Mouse (Mus musculus): ENCODE measurements around the gene Cdkn2d. TPM values are rescaled to one million over a fixed set of nuclear protein-coding genes. Genes with fewer than 3 reads are reported as not detected.
"Not testable (repeated sequence)": the region's sequence is repeated elsewhere in the genome, so short reads cannot be mapped to it uniquely, and the experiment has no call there.

Cdkn2d gene
- polyA plus RNA-seq, 1 experiment = 24.1 TPM

GRCm38 (mm10) chr9:21276307-21276706 lies 14.9 kb downstream of the Cdkn2d start:
- Histone ChIP-seq H3K4me1 (ENCODE audit: control insufficient read depth, insufficient read depth, low read length) (no peaks in the 10 kb centered on the region), H3K4me3 (ENCODE audit: insufficient read depth, low read depth, low read length) (no peak overlapping the region), H3K36me3 (ENCODE audit: control insufficient read depth, insufficient read depth, low read length) (0 out of 2 replicates have a peak, but pooled peaks cover 3% of the 10 kb centered on the region), H3K27me3 (replicated peaks; ENCODE audit: control insufficient read depth, insufficient read depth, low read length) (no peaks in the 10 kb centered on the region), H3K27ac (ENCODE audit: insufficient read depth, low read depth, low read length) (no peak overlapping the region)
- DNase-seq = no peak
- WGBS = 80% methylated on average over 8 of the region's 8 CpGs
- TF ChIP-seq POLR2A (IDR thresholded peaks at IDR 0.05; ENCODE audit: low read depth, low read length) (no peak), CTCF (conservative IDR thresholded peaks at IDR 0.05; ENCODE audit: insufficient read depth, insufficient read length, low read depth, low read length) (no peak)

GRCm38 (mm10) chr9:21275727-21276126 lies 15.5 kb downstream of the Cdkn2d start:
- Histone ChIP-seq H3K27ac (ENCODE audit: insufficient read depth, low read depth, low read length) (no peak overlapping the region), H3K27me3 (replicated peaks; ENCODE audit: control insufficient read depth, insufficient read depth, low read length) (no peaks in the 10 kb centered on the region), H3K36me3 (ENCODE audit: control insufficient read depth, insufficient read depth, low read length) (0 out of 2 replicates have a peak, but pooled peaks cover 3% of the 10 kb centered on the region), H3K4me1 (ENCODE audit: control insufficient read depth, insufficient read depth, low read length) (no peaks in the 10 kb centered on the region), H3K4me3 (ENCODE audit: insufficient read depth, low read depth, low read length) (no peak overlapping the region)
- WGBS = 84% methylated on average over 12 of the region's 12 CpGs
- no peak for TF ChIP-seq CTCF (conservative IDR thresholded peaks at IDR 0.05; ENCODE audit: insufficient read depth, insufficient read length, low read depth, low read length)
- TF ChIP-seq POLR2A (IDR thresholded peaks at IDR 0.05; ENCODE audit: low read depth, low read length) = no peak
- DNase-seq = no peak

DNA sequence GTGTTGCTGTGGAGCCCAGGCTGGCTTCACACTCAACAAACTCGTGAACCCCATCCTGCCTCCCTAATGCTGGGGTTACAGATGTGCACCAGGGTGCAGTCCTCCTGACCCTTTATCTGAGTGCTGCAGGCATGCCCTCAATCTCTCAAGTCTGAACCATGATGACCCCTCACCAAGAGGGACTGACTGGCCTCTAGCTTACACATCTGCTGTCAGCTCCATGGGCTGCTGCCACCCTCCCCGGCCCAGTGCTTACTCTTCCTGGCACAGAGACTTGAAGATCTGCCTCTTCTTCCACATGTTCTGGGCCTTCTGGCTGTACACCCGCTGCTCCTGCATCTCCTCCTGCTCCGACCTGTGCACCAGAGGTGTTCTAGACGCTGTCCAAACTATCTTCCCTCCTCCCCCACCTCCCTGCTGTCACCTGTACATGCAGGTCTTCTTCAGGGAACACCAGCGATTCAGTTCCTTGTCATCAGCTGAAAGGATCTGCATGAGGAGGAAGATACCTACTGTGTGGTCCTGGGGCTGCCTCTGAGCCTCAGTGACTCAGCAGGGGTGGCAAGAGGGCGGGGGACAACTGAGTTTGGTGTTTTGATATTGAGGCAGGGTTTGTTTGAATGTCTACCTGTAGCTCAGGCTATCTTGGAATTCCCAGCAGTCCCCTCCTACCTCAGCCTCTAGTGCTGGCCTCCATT lies 16.0 kb downstream of the Cdkn2d start:
- H3K36me3 ChIP-seq (ENCODE audit: control insufficient read depth, insufficient read depth, low read length) = peaks cover 4% of the 10 kb centered on the region; the same call in 1 of the 2 replicates
- H3K27ac ChIP-seq (ENCODE audit: insufficient read depth, low read depth, low read length) = no peak overlapping the region
- no peak overlapping the region for H3K4me3 ChIP-seq (ENCODE audit: insufficient read depth, low read depth, low read length)
- no peaks in the 10 kb centered on the region for H3K27me3 ChIP-seq (replicated peaks; ENCODE audit: control insufficient read depth, insufficient read depth, low read length)
- 79% methylated on average over 7 of the region's 7 CpGs for WGBS
- TF ChIP-seq POLR2A (IDR thresholded peaks at IDR 0.05; ENCODE audit: low read depth, low read length) = no peak
- no peak for TF ChIP-seq CTCF (conservative IDR thresholded peaks at IDR 0.05; ENCODE audit: insufficient read depth, insufficient read length, low read depth, low read length)
- no peak for DNase-seq
- H3K4me1 ChIP-seq (ENCODE audit: control insufficient read depth, insufficient read depth, low read length) = no peaks in the 10 kb centered on the region

DNA sequence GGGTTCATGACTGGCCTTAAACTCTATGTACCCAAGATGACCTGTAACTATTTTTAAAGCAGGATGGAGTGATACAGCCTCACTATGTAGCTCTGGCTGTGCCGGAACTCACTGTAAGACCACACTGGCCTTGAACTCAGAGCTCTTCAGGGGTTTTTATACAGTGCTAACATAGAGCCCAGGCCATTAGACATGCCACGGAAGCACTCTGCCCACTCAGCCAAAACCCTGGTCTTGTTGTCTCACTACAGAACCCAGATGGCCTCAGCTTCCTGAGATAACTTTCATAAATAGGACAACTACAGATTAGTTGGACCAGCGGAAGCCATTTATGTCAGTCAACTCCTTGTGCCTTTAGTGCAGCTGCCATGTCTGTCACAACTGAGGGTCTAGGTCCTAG lies 16.9 kb downstream of the Cdkn2d start:
- no peak overlapping the region for H3K4me3 ChIP-seq (ENCODE audit: insufficient read depth, low read depth, low read length)
- H3K36me3 ChIP-seq (ENCODE audit: control insufficient read depth, insufficient read depth, low read length) = peaks cover 5% of the 10 kb centered on the region
- no peak for TF ChIP-seq CTCF (conservative IDR thresholded peaks at IDR 0.05; ENCODE audit: insufficient read depth, insufficient read length, low read depth, low read length)
- H3K27ac ChIP-seq (ENCODE audit: insufficient read depth, low read depth, low read length) = no peak overlapping the region
- no peaks in the 10 kb centered on the region for H3K27me3 ChIP-seq (replicated peaks; ENCODE audit: control insufficient read depth, insufficient read depth, low read length)
- no peaks in the 10 kb centered on the region for H3K4me1 ChIP-seq (ENCODE audit: control insufficient read depth, insufficient read depth, low read length)
- DNase-seq = no peak
- WGBS = 81% methylated on average over 3 of the region's 3 CpGs

GRCm38 (mm10) chr9:21273520-21274228 lies 17.5 kb downstream of the Cdkn2d start:
- 75% methylated on average over 7 of the region's 7 CpGs for WGBS
- no peak for TF ChIP-seq POLR2A (IDR thresholded peaks at IDR 0.05; ENCODE audit: low read depth, low read length)
- TF ChIP-seq CTCF (conservative IDR thresholded peaks at IDR 0.05; ENCODE audit: insufficient read depth, insufficient read length, low read depth, low read length) = no peak
- Histone ChIP-seq H3K27ac (ENCODE audit: insufficient read depth, low read depth, low read length) (no peak overlapping the region), H3K4me3 (ENCODE audit: insufficient read depth, low read depth, low read length) (no peak overlapping the region), H3K27me3 (replicated peaks; ENCODE audit: control insufficient read depth, insufficient read depth, low read length) (no peaks in the 10 kb centered on the region), H3K4me1 (ENCODE audit: control insufficient read depth, insufficient read depth, low read length) (no peaks in the 10 kb centered on the region), H3K36me3 (ENCODE audit: control insufficient read depth, insufficient read depth, low read length) (peaks cover 6% of the 10 kb centered on the region)
- peak; percentile 40 for DNase-seq

DNA sequence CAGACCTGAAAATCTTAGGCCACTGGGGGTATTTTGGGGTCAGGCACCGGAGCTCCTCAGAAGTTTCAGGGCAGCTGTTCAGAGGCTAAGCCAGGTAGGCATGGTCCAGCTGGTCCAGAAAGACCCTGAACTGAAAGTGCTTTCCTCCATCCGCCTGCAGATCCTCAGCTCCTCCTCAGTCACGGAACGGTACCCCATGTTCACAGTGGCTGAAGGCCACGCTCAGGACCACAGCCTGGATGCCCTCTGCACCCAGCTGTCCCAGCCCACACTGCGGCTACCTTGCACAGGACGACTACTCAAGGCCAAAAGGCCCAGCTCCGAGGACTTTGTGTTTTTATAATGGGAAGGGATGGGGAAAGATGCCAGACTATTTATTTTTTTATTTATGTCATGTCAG lies 18.1 kb downstream of the Cdkn2d start:
- no peak for DNase-seq
- H3K4me1 ChIP-seq (ENCODE audit: control insufficient read depth, insufficient read depth, low read length) = no peaks in the 10 kb centered on the region
- WGBS = 70% methylated on average over 8 of the region's 8 CpGs
- no peak for TF ChIP-seq CTCF (conservative IDR thresholded peaks at IDR 0.05; ENCODE audit: insufficient read depth, insufficient read length, low read depth, low read length)
- TF ChIP-seq POLR2A (IDR thresholded peaks at IDR 0.05; ENCODE audit: low read depth, low read length) = no peak
- peaks cover 8% of the 10 kb centered on the region for H3K36me3 ChIP-seq (ENCODE audit: control insufficient read depth, insufficient read depth, low read length)
- no peaks in the 10 kb centered on the region for H3K27me3 ChIP-seq (replicated peaks; ENCODE audit: control insufficient read depth, insufficient read depth, low read length)
- H3K27ac ChIP-seq (ENCODE audit: insufficient read depth, low read depth, low read length) = no peak overlapping the region
- H3K4me3 ChIP-seq (ENCODE audit: insufficient read depth, low read depth, low read length) = no peak overlapping the region

- H3K27me3 ChIP-seq (replicated peaks; ENCODE audit: control insufficient read depth, insufficient read depth, low read length) = no peaks in the 10 kb centered on the region
- no peaks in the 10 kb centered on the region for H3K4me1 ChIP-seq (ENCODE audit: control insufficient read depth, insufficient read depth, low read length)
- H3K4me3 ChIP-seq (ENCODE audit: insufficient read depth, low read depth, low read length) = no peak overlapping the region
- DNase-seq = no peak
- no peak overlapping the region for H3K27ac ChIP-seq (ENCODE audit: insufficient read depth, low read depth, low read length)
- no peak for TF ChIP-seq POLR2A (IDR thresholded peaks at IDR 0.05; ENCODE audit: low read depth, low read length)
- WGBS = 90% methylated on average over 9 of the region's 9 CpGs
- peaks cover 8% of the 10 kb centered on the region for H3K36me3 ChIP-seq (ENCODE audit: control insufficient read depth, insufficient read depth, low read length)
Measured at GRCm38 (mm10) chr9:21272391-21272790, 18.8 kb downstream of the Cdkn2d start.

DNA sequence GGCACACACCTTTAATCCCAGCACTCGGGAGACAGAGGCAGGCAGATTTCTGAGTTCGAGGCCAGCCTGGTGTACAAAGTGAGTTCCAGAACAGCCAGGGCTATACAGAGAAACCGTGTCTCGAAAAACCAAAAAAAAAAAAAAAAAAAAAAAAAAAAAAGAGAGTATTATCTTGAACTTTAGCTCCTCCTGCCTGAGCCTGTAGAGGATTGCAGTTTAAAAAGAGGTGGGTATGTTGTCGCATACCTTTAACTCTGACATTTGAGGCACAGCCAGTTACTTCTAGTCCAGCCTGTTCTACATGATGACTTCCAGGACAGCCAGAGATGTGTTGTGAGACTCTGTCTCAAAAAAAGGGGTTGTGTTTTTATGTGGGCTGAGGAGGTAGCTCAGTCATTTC lies 21.6 kb downstream of the Cdkn2d start:
- 66% methylated on average over 5 of the region's 5 CpGs for WGBS
- H3K4me3 ChIP-seq (ENCODE audit: insufficient read depth, low read depth, low read length); DNase-seq; H3K4me1 ChIP-seq (ENCODE audit: control insufficient read depth, insufficient read depth, low read length); H3K36me3 ChIP-seq (ENCODE audit: control insufficient read depth, insufficient read depth, low read length); H3K27me3 ChIP-seq (replicated peaks; ENCODE audit: control insufficient read depth, insufficient read depth, low read length); H3K27ac ChIP-seq (ENCODE audit: insufficient read depth, low read depth, low read length): not testable (repeated sequence)

Data from kidney, adult 2 months (tissue).